Mouse (Mus musculus) CD4-positive, CD25-positive, alpha-beta regulatory T cell (primary cell): ENCODE measurements around the gene Olfr393. TPM values are rescaled to one million over a fixed set of nuclear protein-coding genes. Genes with fewer than 3 reads are reported as not detected.

Experiments
- polyA plus RNA-seq: library from polyadenylated mRNA; unstranded; fragments of 100-300 nt; shearing (Covaris generic); gene quantifications from one replicate; pipeline ENCODE4 v1.2.1, GENCODE M21; 2017

The Olfr393 gene
- polyA plus RNA-seq: not detected

DNA sequence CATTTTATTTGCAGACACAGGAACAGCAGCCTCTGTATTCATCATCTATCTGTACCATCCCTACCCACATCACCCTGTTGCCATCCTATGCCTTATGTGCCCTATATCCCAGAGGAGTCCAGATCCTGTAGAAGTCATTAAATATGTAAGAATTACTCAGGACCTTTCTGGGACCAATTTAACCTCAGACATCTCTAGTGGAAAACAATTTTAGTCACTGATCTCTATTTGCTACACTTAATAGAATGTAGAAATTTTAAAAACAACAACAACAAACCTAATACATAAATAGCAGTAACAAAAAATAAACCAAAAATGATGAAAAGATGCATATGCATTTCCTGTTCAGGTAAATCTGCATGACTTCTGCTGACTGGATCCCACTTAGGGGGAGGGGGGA, at the start of gene Olfr393:
Olfr393 (minus strand) TSS at position 101 of the 400 bp plus-strand sequence.

GRCm38 (mm10) chr11:73890671-73891070, 39.4 kb upstream of the Olfr393 start, which contains the start of gene Olfr394:
TSS of gene Olfr394 (minus strand) at chr11:73890771.

DNA sequence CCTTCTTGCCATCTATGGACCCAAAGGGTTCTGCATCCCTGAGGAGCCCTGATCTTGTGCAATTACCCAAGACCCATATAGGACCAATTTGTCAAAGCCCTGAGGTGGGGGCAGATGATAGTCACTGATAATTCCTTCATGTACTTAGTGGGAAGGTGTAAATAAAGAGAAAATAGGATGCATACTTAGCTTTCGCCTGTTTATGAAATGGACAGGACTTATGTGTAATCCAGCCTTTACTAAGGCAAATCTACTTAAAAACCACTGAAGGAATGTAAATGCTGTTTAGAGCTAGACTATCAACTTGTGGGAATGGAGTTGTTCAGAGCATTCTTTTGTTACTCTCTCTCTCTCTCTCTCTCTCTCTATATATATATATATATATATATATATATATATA, 34.3 kb downstream of the Olfr393 start, which contains the start of gene Olfr392:
Olfr392 (minus strand) TSS at position 101 of the 400 bp plus-strand sequence.

GRCm38 (mm10) chr11:73802952-73803351, 48.3 kb downstream of the Olfr393 start, which contains the start of gene Olfr391-ps:
TSS of gene Olfr391-ps (minus strand) at chr11:73803052.

Other genes with a start within 250 kb of the Olfr393 start
- not detected for gene Zfp735, start 162.7 kb downstream of the Olfr393 start, polyA plus RNA-seq
- not detected for gene Olfr389, start 70.7 kb downstream of the Olfr393 start, polyA plus RNA-seq
- gene Olfr390, start 68.5 kb downstream of the Olfr393 start, polyA plus RNA-seq: not detected
- not detected for gene Olfr391-ps, start 48.4 kb downstream of the Olfr393 start, polyA plus RNA-seq
- 0.08 TPM for gene Olfr392, start 34.4 kb downstream of the Olfr393 start, polyA plus RNA-seq
- not detected for gene Olfr394, start 39.3 kb upstream of the Olfr393 start, polyA plus RNA-seq
- not detected for gene Olfr395, start 57.8 kb upstream of the Olfr393 start, polyA plus RNA-seq
- gene Olfr23, start 85.2 kb upstream of the Olfr393 start, polyA plus RNA-seq: not detected
- not detected for gene Olfr397, start 109.4 kb upstream of the Olfr393 start, polyA plus RNA-seq
- 0.04 TPM for gene Olfr398, start 139.0 kb upstream of the Olfr393 start, polyA plus RNA-seq
- not detected for gene Olfr139, start 205.1 kb upstream of the Olfr393 start, polyA plus RNA-seq
- gene Olfr399, start 205.2 kb upstream of the Olfr393 start, polyA plus RNA-seq: not detected
- gene Zfp616, start 218.5 kb upstream of the Olfr393 start, polyA plus RNA-seq: not detected